Mouse (Mus musculus): ENCODE results near the gene Tenm4. TPM values are rescaled to one million over a fixed set of nuclear protein-coding genes. Genes with fewer than 3 reads are reported as not detected.

Gene Tenm4
- polyA plus RNA-seq, 2 experiments, result 12.7 to 37.4 TPM

DNA sequence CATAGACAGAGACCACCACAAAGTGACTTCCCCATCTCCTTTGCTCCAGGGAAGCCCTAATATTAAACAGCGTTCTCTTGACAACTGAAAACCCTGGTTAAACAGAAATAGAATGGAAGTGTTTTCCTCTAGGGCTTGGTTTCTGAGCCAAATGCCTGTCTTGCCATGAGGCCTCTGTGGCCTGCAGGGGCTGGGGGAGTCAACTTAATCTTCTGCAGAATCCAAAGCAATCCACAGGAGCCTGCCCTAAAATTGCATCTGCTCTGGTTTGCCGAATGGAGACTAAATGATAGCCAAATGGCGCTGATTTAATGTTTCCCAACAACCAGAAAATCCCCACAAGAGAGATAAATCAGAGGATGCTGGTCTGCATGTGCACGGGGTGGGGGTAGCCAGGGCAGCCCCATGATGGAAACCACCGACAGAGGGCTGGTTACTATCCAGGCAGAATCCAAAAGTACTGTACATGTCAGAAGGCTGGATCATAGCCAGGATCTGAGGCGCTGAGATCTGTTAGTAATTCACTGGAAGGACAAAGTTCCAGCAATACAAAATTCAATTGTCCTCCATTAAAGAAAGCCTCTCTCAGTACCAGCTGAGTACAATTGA lies 663.7 kb downstream of the Tenm4 start:
- Histone ChIP-seq H3K4me2 (replicated peaks; ENCODE audit: low read depth, low read length, severe bottlenecking) (no peak overlapping the region), H3K4me1 (ENCODE audit: control insufficient read depth, insufficient read depth, low read length) (peaks cover 11% of the 10 kb centered on the region; the same call in 1 of the 2 replicates), H3K36me3 (ENCODE audit: control insufficient read depth, insufficient read depth, low read length) (peaks cover 19% of the 10 kb centered on the region; the same call in 1 of the 2 replicates), H3K27me3 (ENCODE audit: control insufficient read depth, insufficient read depth, low read length) (no peaks in the 10 kb centered on the region), H3K27ac (replicated peaks; ENCODE audit: low read depth, low read length) (peak overlapping the region; percentile 0; the same call in 1 of the 2 replicates), H3K4me3 (replicated peaks; ENCODE audit: low read length) (no peak overlapping the region), H3K9me3 (ENCODE audit: control insufficient read depth, low read length) (no peaks in the 10 kb centered on the region), H3K9ac (ENCODE audit: low read depth, low read length, severe bottlenecking) (no peak overlapping the region)
- no peak for TF ChIP-seq POLR2A (IDR thresholded peaks at IDR 0.05; ENCODE audit: borderline replicate concordance, extremely low read depth, insufficient read depth, insufficient read length)
- peak; percentile 92 for DNase-seq (ENCODE audit: low spot score)
- peak; percentile 89 for ATAC-seq (ENCODE audit: low FRiP score, low read depth)
- 27% methylated on average over 6 of the region's 6 CpGs for WGBS

DNA sequence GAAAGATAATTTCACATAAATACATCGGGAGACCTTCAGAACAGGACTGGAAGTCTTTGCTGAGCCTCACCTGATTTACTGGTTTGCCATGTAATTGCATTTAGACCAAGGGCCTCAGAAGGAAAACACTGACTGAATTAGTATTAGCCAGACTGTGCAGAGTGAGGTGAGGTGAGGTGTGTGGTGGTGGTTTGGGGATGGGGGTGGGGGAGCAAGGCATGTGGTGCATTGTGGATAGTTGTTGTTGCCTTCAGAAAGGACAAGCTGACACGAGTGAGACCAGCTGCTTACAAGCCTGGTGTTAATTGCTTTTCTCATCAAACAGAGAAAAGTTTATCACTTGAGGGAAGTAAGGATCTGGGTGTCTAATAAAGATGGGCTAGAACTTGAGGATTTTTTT lies 664.3 kb downstream of the Tenm4 start:
- TF ChIP-seq POLR2A (IDR thresholded peaks at IDR 0.05; ENCODE audit: borderline replicate concordance, extremely low read depth, insufficient read depth, insufficient read length), result no peak
- ATAC-seq (ENCODE audit: low FRiP score, low read depth) (no peak; the same call in 1 of the 2 replicates), DNase-seq (ENCODE audit: low spot score) (no peak)
- Histone ChIP-seq H3K4me2 (replicated peaks; ENCODE audit: low read depth, low read length, severe bottlenecking) (no peak overlapping the region), H3K4me1 (ENCODE audit: control insufficient read depth, insufficient read depth, low read length) (peaks cover 11% of the 10 kb centered on the region; the same call in 1 of the 2 replicates), H3K9me3 (ENCODE audit: control insufficient read depth, low read length) (no peaks in the 10 kb centered on the region), H3K9ac (ENCODE audit: low read depth, low read length, severe bottlenecking) (no peak overlapping the region), H3K36me3 (ENCODE audit: control insufficient read depth, insufficient read depth, low read length) (peaks cover 20% of the 10 kb centered on the region), H3K4me3 (replicated peaks; ENCODE audit: low read length) (no peak overlapping the region), H3K27ac (replicated peaks; ENCODE audit: low read depth, low read length) (no peak overlapping the region), H3K27me3 (ENCODE audit: control insufficient read depth, insufficient read depth, low read length) (no peaks in the 10 kb centered on the region)
- WGBS, result 23% methylated on average over 2 of the region's 2 CpGs

DNA sequence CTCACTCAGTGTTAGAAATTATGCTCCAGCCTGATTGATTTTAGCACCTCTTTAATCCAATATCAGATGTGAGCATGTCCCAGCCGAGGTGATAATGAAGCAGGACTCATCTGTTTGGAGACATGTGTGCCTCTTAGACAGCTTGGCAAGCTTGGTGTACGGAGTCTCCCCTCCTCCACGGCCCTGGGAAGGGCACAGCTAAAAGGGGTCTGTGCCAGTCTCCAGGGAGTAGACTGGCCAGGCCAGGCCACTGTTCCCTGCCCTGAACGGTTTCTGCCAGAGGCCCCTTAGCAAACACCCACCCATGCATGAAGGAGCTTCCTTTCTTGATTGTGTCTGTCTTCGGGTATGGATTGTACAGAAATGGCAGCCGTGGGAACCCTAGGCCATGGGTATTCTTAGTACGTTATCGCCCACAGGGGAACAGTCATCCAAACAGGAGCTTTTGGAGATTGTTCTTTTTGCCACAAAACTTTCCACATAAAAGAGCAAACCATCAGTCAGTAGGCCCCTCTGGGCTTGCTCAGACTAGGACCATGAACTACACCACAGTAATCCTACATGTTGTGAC lies 667.3 kb downstream of the Tenm4 start:
- Histone ChIP-seq H3K27me3 (ENCODE audit: control insufficient read depth, insufficient read depth, low read length) (no peaks in the 10 kb centered on the region), H3K4me3 (replicated peaks; ENCODE audit: low read length) (no peak overlapping the region), H3K4me2 (replicated peaks; ENCODE audit: low read depth, low read length, severe bottlenecking) (no peak overlapping the region), H3K36me3 (ENCODE audit: control insufficient read depth, insufficient read depth, low read length) (peaks cover 23% of the 10 kb centered on the region), H3K9ac (ENCODE audit: low read depth, low read length, severe bottlenecking) (no peak overlapping the region), H3K9me3 (ENCODE audit: control insufficient read depth, low read length) (no peaks in the 10 kb centered on the region), H3K4me1 (ENCODE audit: control insufficient read depth, insufficient read depth, low read length) (peaks cover 11% of the 10 kb centered on the region; the same call in 1 of the 2 replicates), H3K27ac (replicated peaks; ENCODE audit: low read depth, low read length) (no peak overlapping the region)
- WGBS, result 88% methylated on average over 8 of the region's 8 CpGs
- ATAC-seq (ENCODE audit: low FRiP score, low read depth), result no peak
- DNase-seq (ENCODE audit: low spot score), result no peak
- TF ChIP-seq POLR2A (IDR thresholded peaks at IDR 0.05; ENCODE audit: borderline replicate concordance, extremely low read depth, insufficient read depth, insufficient read length), result no peak

DNA sequence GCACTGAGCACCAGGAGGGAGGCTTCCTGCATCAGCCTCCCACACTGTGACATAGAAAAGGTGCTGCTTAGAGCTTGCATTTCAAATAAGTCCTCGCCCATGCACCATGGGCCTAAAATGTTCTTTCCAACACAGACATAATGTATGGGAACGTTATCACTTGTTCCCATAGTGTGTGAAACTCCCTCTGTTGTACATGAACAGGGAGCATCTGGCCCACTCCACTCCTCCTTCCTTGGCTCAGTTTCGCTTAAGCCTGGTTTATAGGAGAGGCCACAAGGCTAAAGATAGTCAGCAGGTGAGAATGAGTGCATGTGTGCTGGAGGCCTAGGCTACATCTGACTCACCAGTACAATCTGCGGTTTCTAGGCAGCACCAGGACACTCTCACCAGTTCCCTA lies 667.9 kb downstream of the Tenm4 start:
- TF ChIP-seq POLR2A (IDR thresholded peaks at IDR 0.05; ENCODE audit: borderline replicate concordance, extremely low read depth, insufficient read depth, insufficient read length), result no peak
- no peak overlapping the region for H3K27ac ChIP-seq (replicated peaks; ENCODE audit: low read depth, low read length)
- H3K4me2 ChIP-seq (replicated peaks; ENCODE audit: low read depth, low read length, severe bottlenecking), result no peak overlapping the region
- 90% methylated on average over 4 of the region's 4 CpGs for WGBS
- ATAC-seq (ENCODE audit: low FRiP score, low read depth) (no peak), DNase-seq (ENCODE audit: low spot score) (no peak)
- H3K4me1 ChIP-seq (ENCODE audit: control insufficient read depth, insufficient read depth, low read length), result peaks cover 11% of the 10 kb centered on the region; the same call in 1 of the 2 replicates
- peaks cover 27% of the 10 kb centered on the region for H3K36me3 ChIP-seq (ENCODE audit: control insufficient read depth, insufficient read depth, low read length)
- no peaks in the 10 kb centered on the region for H3K27me3 ChIP-seq (ENCODE audit: control insufficient read depth, insufficient read depth, low read length)
- no peak overlapping the region for H3K9ac ChIP-seq (ENCODE audit: low read depth, low read length, severe bottlenecking)
- no peak overlapping the region for H3K4me3 ChIP-seq (replicated peaks; ENCODE audit: low read length)
- no peaks in the 10 kb centered on the region for H3K9me3 ChIP-seq (ENCODE audit: control insufficient read depth, low read length)

DNA sequence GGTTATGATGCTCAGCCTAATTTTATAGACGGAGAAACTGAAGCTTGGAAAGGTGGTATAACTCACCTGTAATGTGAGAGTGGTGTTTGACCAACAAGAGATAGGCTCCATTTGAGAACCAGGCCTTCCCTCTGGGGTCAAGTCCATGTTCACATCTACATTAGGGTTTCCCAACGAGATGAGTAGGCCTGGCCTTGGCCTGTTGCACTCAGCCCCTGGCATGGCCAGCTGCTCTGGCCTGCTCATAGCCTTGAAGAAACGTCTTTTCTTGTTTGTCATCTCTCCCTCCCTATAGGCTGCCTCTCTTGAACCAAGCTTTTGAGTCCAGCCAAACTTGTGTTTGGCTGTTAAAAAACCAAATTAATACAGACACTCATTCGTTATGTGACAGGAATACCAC lies 668.5 kb downstream of the Tenm4 start:
- TF ChIP-seq POLR2A (IDR thresholded peaks at IDR 0.05; ENCODE audit: borderline replicate concordance, extremely low read depth, insufficient read depth, insufficient read length), result no peak
- H3K4me1 ChIP-seq (ENCODE audit: control insufficient read depth, insufficient read depth, low read length), result peaks cover 7% of the 10 kb centered on the region; the same call in 1 of the 2 replicates
- no peaks in the 10 kb centered on the region for H3K9me3 ChIP-seq (ENCODE audit: control insufficient read depth, low read length)
- H3K4me3 ChIP-seq (replicated peaks; ENCODE audit: low read length), result no peak overlapping the region
- ATAC-seq (ENCODE audit: low FRiP score, low read depth) (no peak), DNase-seq (ENCODE audit: low spot score) (no peak)
- no peak overlapping the region for H3K27ac ChIP-seq (replicated peaks; ENCODE audit: low read depth, low read length)
- no peak overlapping the region for H3K4me2 ChIP-seq (replicated peaks; ENCODE audit: low read depth, low read length, severe bottlenecking)
- H3K27me3 ChIP-seq (ENCODE audit: control insufficient read depth, insufficient read depth, low read length), result no peaks in the 10 kb centered on the region
- WGBS, result 80% methylated on average over 4 of the region's 4 CpGs
- H3K36me3 ChIP-seq (ENCODE audit: control insufficient read depth, insufficient read depth, low read length), result peaks cover 33% of the 10 kb centered on the region
- H3K9ac ChIP-seq (ENCODE audit: low read depth, low read length, severe bottlenecking), result no peak overlapping the region

Measured in limb, embryonic 14.5 days (tissue).